Mouse (Mus musculus) MEL (cell line): ENCODE results near the gene Col23a1. TPM values are rescaled to one million over a fixed set of nuclear protein-coding genes. Genes with fewer than 3 reads are reported as not detected.

Experiments used
- DNase-seq: peaks from one replicate; pipeline ENCODE4 v3.0.0; 2011; ENCODE audit warnings: low read depth, low spot score
- H3K27ac ChIP-seq: 2 replicates; pipeline ENCODE4 v1.5.1; 2012; ENCODE audit warnings: low read depth, mild to moderate bottlenecking, control low read depth, low read length, moderate library complexity; ENCODE audit not compliant: control insufficient read depth
- H3K27me3 ChIP-seq, 2 experiments: fragments of 150-350 bp in 1 of 2; sonication (generic) in 1 of 2; 2 replicates each; pipeline ENCODE4 v1.6.1; 2012; ENCODE audit warnings: low read length in 2 of 2, mild to moderate bottlenecking in 2 of 2, improper control_type of control experiment in 1 of 2, moderate library complexity in 1 of 2; ENCODE audit not compliant: insufficient read depth in 2 of 2, control insufficient read depth in 1 of 2
- H3K36me3 ChIP-seq, 2 experiments: 2 replicates each; pipeline ENCODE4 v1.6.1; 2012 to 2014; ENCODE audit warnings: low read length in 2 of 2, improper control_type of control experiment in 1 of 2, inconsistent platforms in 1 of 2, mild to moderate bottlenecking in 1 of 2; ENCODE audit not compliant: insufficient read depth in 2 of 2, control insufficient read depth in 1 of 2
- H3K4me1 ChIP-seq, 2 experiments: fragments of 150-350 bp in 1 of 2; sonication (generic) in 1 of 2; 2 replicates each; pipeline ENCODE4 v1.6.1; 2012; ENCODE audit warnings: low read length in 2 of 2, improper control_type of control experiment in 1 of 2, mild to moderate bottlenecking in 1 of 2; ENCODE audit not compliant: insufficient read depth in 2 of 2, control insufficient read depth in 1 of 2
- H3K4me3 ChIP-seq, 2 experiments: fragments of 150-350 bp in 1 of 2; sonication (generic) in 1 of 2; 2 replicates each; pipeline ENCODE4 v1.5.1; 2012; ENCODE audit warnings: low read depth in 2 of 2, low read length in 2 of 2, mild to moderate bottlenecking in 2 of 2, moderate library complexity in 2 of 2, control low read depth in 1 of 2, improper control_type of control experiment in 1 of 2; ENCODE audit not compliant: control insufficient read depth in 1 of 2, insufficient read depth in 1 of 2
- H3K79me2 ChIP-seq: 2 replicates; pipeline ENCODE4 v1.6.1; 2012; ENCODE audit warnings: mild to moderate bottlenecking, low read length, moderate library complexity; ENCODE audit not compliant: control insufficient read depth, poor library complexity, insufficient read depth
- H3K9ac ChIP-seq: 2 replicates; pipeline ENCODE4 v1.6.1; 2012; ENCODE audit warnings: low read depth, mild to moderate bottlenecking, control low read depth, low read length, moderate library complexity; ENCODE audit not compliant: control insufficient read depth, poor library complexity, severe bottlenecking
- H3K9me3 ChIP-seq: fragments of 150-350 bp; sonication (generic); replicated peaks from 2 replicates; pipeline ENCODE4 v1.6.1; 2012; ENCODE audit warnings: mild to moderate bottlenecking, low read length, improper control_type of control experiment, moderate library complexity; ENCODE audit not compliant: insufficient read depth
- BHLHE40 ChIP-seq: IDR thresholded peaks from 2 replicates; pipeline ENCODE4 v1.6.1; 2012; ENCODE audit warnings: low read depth, mild to moderate bottlenecking, inconsistent platforms, low read length, improper control_type of control experiment, borderline replicate concordance
- CHD1 ChIP-seq: IDR thresholded peaks from 2 replicates; pipeline ENCODE4 v1.6.1; 2012; ENCODE audit warnings: low read depth, mild to moderate bottlenecking, inconsistent platforms, low read length, improper control_type of control experiment
- CTCF ChIP-seq, 3 experiments: IDR thresholded peaks in 2 of 3; conservative IDR thresholded peaks in 1 of 3; 2 replicates each; pipeline ENCODE4 v1.5.1; 2011 to 2012; ENCODE audit warnings: low read length in 3 of 3, low read depth in 2 of 3, mild to moderate bottlenecking in 2 of 3, improper control_type of control experiment in 1 of 3, inconsistent platforms in 1 of 3, mixed read lengths in 1 of 3, moderate library complexity in 1 of 3; ENCODE audit not compliant: control insufficient read depth in 1 of 3, insufficient read depth in 1 of 3, poor library complexity in 1 of 3, severe bottlenecking in 1 of 3
- E2F4 ChIP-seq: IDR thresholded peaks from 2 replicates; pipeline ENCODE4 v1.6.1; 2011; ENCODE audit warnings: low read depth, low read length, improper control_type of control experiment, borderline replicate concordance
- EP300 ChIP-seq, 2 experiments: IDR thresholded peaks; 2 replicates each; pipeline ENCODE4 v1.6.1; 2011; ENCODE audit warnings: improper control_type of control experiment in 2 of 2, low read length in 2 of 2, low read depth in 1 of 2, mild to moderate bottlenecking in 1 of 2
- ETS1 ChIP-seq: IDR thresholded peaks from 2 replicates; pipeline ENCODE4 v1.6.1; 2012; ENCODE audit warnings: low read depth, mild to moderate bottlenecking, inconsistent platforms, low read length, improper control_type of control experiment, moderate library complexity
- GABPA ChIP-seq: IDR thresholded peaks from 2 replicates; pipeline ENCODE4 v1.6.1; 2012; ENCODE audit warnings: low read depth, mild to moderate bottlenecking, inconsistent platforms, low read length, improper control_type of control experiment, moderate library complexity
- GATA1 ChIP-seq: IDR thresholded peaks from 2 replicates; pipeline ENCODE4 v1.6.1; 2011; ENCODE audit warnings: low read depth, low read length, improper control_type of control experiment
- HCFC1 ChIP-seq: IDR thresholded peaks from 2 replicates; pipeline ENCODE4 v1.6.1; 2012; ENCODE audit warnings: low read depth, mild to moderate bottlenecking, inconsistent platforms, low read length, improper control_type of control experiment, moderate library complexity
- JUND ChIP-seq: IDR thresholded peaks from 2 replicates; pipeline ENCODE4 v1.6.1; 2011; ENCODE audit warnings: low read depth, mild to moderate bottlenecking, improper control_type of control experiment, low read length
- MAFK ChIP-seq: IDR thresholded peaks from 2 replicates; pipeline ENCODE4 v1.6.1; 2011; ENCODE audit warnings: low read depth, mild to moderate bottlenecking, low read length, improper control_type of control experiment, borderline replicate concordance
- MAX ChIP-seq: IDR thresholded peaks from 2 replicates; pipeline ENCODE4 v1.6.1; 2011; ENCODE audit warnings: low read length, improper control_type of control experiment
- MAZ ChIP-seq: IDR thresholded peaks from 2 replicates; pipeline ENCODE4 v1.6.1; 2012; ENCODE audit warnings: low read depth, mild to moderate bottlenecking, inconsistent platforms, low read length, improper control_type of control experiment
- MEF2A ChIP-seq: IDR thresholded peaks from 2 replicates; pipeline ENCODE4 v1.6.1; 2014; ENCODE audit warnings: low read depth, mild to moderate bottlenecking, inconsistent platforms, low read length, improper control_type of control experiment; ENCODE audit not compliant: poor library complexity, insufficient replicate concordance, severe bottlenecking; ENCODE audit errors: extremely low read depth
- MXI1 ChIP-seq: IDR thresholded peaks from 2 replicates; pipeline ENCODE4 v1.6.1; 2011; ENCODE audit warnings: mild to moderate bottlenecking, low read depth, low read length, improper control_type of control experiment
- MYB ChIP-seq: IDR thresholded peaks from 2 replicates; pipeline ENCODE4 v1.6.1; 2011; ENCODE audit warnings: mild to moderate bottlenecking, low read depth, low read length, improper control_type of control experiment
- MYC ChIP-seq: IDR thresholded peaks from 2 replicates; pipeline ENCODE4 v1.6.1; 2011; ENCODE audit warnings: low read depth, mild to moderate bottlenecking, low read length, improper control_type of control experiment, moderate library complexity
- NELFE ChIP-seq: IDR thresholded peaks from 2 replicates; pipeline ENCODE4 v1.6.1; 2011; ENCODE audit warnings: low read depth, low read length, improper control_type of control experiment
- NRF1 ChIP-seq: IDR thresholded peaks from 2 replicates; pipeline ENCODE4 v1.6.1; 2014; ENCODE audit warnings: low read depth, mild to moderate bottlenecking, inconsistent platforms, low read length, improper control_type of control experiment, moderate library complexity; ENCODE audit not compliant: poor library complexity, insufficient read depth, severe bottlenecking
- POLR2A ChIP-seq, 2 experiments: IDR thresholded peaks; 2 replicates each; pipeline ENCODE4 v1.6.1; 2011 to 2012; ENCODE audit warnings: low read length in 2 of 2, mild to moderate bottlenecking in 2 of 2, control low read depth in 1 of 2, improper control_type of control experiment in 1 of 2, low read depth in 1 of 2, moderate library complexity in 1 of 2; ENCODE audit not compliant: control insufficient read depth in 1 of 2, insufficient read depth in 1 of 2, poor library complexity in 1 of 2
- POLR2AphosphoS5 ChIP-seq: IDR thresholded peaks from 2 replicates; pipeline ENCODE4 v1.6.1; 2012; ENCODE audit warnings: low read depth, borderline replicate concordance, mild to moderate bottlenecking, inconsistent platforms, low read length, moderate library complexity, mixed read lengths
- RAD21 ChIP-seq: IDR thresholded peaks from 2 replicates; pipeline ENCODE4 v1.6.1; 2011; ENCODE audit warnings: mild to moderate bottlenecking, low read depth, low read length, improper control_type of control experiment
- RCOR1 ChIP-seq: IDR thresholded peaks from 2 replicates; pipeline ENCODE4 v1.6.1; 2012; ENCODE audit warnings: low read depth, mild to moderate bottlenecking, inconsistent platforms, low read length, improper control_type of control experiment
- SIN3A ChIP-seq: IDR thresholded peaks from 2 replicates; pipeline ENCODE4 v1.6.1; 2012; ENCODE audit warnings: low read length, improper control_type of control experiment, inconsistent platforms
- SMC3 ChIP-seq: IDR thresholded peaks from 2 replicates; pipeline ENCODE4 v1.6.1; 2011; ENCODE audit warnings: low read depth, low read length, improper control_type of control experiment
- TCF12 ChIP-seq: IDR thresholded peaks from 2 replicates; pipeline ENCODE4 v1.6.1; 2014; ENCODE audit warnings: low read depth, mild to moderate bottlenecking, inconsistent platforms, low read length, improper control_type of control experiment, moderate library complexity
- USF2 ChIP-seq, 2 experiments: IDR thresholded peaks; 2 replicates each; pipeline ENCODE4 v1.6.1; 2011 to 2012; ENCODE audit warnings: improper control_type of control experiment in 2 of 2, low read length in 2 of 2, borderline replicate concordance in 1 of 2, inconsistent platforms in 1 of 2, low read depth in 1 of 2, mild to moderate bottlenecking in 1 of 2; ENCODE audit not compliant: insufficient read depth in 1 of 2
- ZC3H11A ChIP-seq: IDR thresholded peaks from 2 replicates; pipeline ENCODE4 v1.6.1; 2012; ENCODE audit warnings: low read depth, mild to moderate bottlenecking, inconsistent platforms, low read length, improper control_type of control experiment
- ZKSCAN1 ChIP-seq: IDR thresholded peaks from 2 replicates; pipeline ENCODE4 v1.6.1; 2012; ENCODE audit warnings: low read depth, mild to moderate bottlenecking, inconsistent platforms, low read length, improper control_type of control experiment, moderate library complexity
- polyA plus RNA-seq, 2 experiments: library from polyadenylated mRNA; stranded (reverse) in 1 of 2; unstranded in 1 of 2; fragments of >175 nt in 1 of 2; fragments of >200 nt in 1 of 2; gene quantifications; 2 replicates each; pipeline versions ENCODE4 v1.2.1 to v1.2.4; 2012; ENCODE audit warnings: low replicate concordance in 2 of 2, low read depth in 1 of 2; ENCODE audit not compliant: insufficient read length in 2 of 2, insufficient read depth in 1 of 2, missing spikeins in 1 of 2
- total RNA-seq: library from RNA; depleted of rRNA; stranded (reverse); fragments of 300-350 nt; gene quantifications from 2 replicates; pipeline ENCODE4 v1.2.3, GENCODE M21; 2012

Col23a1 gene
- total and polyA plus RNA-seq, 3 experiments: under 0.01 to 0.03 TPM; not detected in 1

DNA sequence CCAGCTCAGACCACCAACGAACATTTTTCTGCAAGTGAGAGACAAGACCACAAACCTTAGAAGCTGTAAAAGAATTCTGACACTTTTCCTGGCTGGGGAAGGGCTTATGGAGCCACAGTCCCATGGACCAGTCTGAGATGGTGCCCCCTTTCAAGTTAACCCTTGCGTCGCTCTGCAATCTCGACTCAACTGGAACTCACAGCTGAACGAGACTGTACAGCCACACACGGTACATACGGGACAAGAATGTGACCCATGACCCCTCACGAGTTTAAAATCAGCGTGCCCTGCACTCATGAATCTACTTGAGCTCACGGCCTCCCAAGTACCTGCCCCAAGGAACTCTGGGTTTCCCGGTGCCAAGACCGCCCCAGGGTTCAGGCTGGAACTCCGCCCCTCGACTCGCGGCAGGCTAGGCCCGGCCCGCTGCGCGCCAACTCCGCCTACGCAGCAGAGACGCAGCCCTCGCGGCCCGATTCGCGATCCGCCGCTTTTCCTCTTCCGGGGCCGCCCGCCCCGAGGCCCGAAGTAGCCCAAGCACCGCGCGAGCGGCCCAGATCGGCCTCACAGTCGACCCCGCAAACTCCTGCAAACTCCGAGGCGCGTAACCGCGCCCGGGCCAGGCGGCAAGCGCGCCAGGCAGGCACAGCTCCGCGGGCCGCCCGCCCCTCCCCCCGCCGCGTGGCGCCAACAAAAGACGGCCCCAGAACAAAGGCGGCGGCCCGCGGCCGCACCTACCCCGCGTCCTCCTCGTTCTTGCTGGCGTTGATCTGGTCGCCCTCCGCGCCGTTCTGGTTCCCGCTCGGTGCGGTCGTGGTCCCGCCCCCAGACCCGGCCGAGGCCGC is 316.1 kb downstream of the Col23a1 start (continued):
- TF ChIP-seq GABPA: no peak
- TF ChIP-seq SMC3: no peak; the same call in 1 of the 2 replicates
- TF ChIP-seq JUND: no peak
- TF ChIP-seq POLR2AphosphoS5: no peak
- TF ChIP-seq BHLHE40: no peak
- peak; percentile 81 for TF ChIP-seq MXI1
- TF ChIP-seq CHD1: peak; percentile 96
- TF ChIP-seq E2F4: peak; percentile 69; the same call in 1 of the 2 replicates
- peak; percentile 68 for TF ChIP-seq HCFC1
- no peak for TF ChIP-seq ZC3H11A
- TF ChIP-seq MAZ: no peak
- TF ChIP-seq MYC: no peak
- TF ChIP-seq MEF2A: no peak

DNA sequence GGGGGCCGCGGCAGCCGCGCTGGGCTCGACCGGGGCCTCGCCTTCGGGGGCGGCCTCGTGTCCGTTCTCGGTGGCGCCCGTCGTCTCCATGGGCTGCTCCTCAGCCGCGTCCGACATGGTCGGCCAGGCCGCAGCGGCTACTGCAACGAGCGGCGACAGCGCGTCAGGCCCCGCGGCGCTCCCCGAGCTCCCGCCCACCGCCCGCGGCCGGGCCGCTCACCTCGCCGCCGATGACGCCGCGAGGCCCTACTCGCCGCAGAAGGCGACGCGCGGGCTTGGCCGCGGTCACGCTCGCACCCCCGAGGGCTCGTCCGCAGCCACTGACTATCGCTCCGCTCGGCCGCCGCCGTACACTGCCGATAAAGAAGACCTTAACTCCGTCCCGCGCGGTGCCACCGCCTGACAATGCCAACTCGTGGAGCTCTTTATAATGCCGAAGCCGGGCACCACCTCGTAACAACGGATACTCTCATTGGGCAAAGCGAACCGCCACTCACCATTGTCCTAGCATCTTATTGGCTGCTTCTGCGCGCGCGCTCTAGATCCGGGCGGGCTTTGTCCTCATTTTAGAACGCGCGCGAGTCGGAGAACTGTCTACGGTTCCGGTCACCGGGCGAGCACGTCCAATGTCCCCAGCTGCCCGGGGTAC is 316.9 kb downstream of the Col23a1 start, which contains the start of gene Hnrnpab:
Gene Hnrnpab (minus strand): TSS at position 401 of the 649 bp plus-strand sequence.
- peak; percentile 99 for DNase-seq
- no peaks in the 10 kb centered on the region for H3K27me3 ChIP-seq
- H3K79me2 ChIP-seq: peaks cover 49% of the 10 kb centered on the region
- peak within 1 kb of the TSS; percentile 87 for H3K27ac ChIP-seq
- peaks cover 27 to 57% of the 10 kb centered on the region in 2 experiments for H3K36me3 ChIP-seq
- peak within 1 kb of the TSS; percentile 77 to 88 for H3K4me3 ChIP-seq
- H3K4me1 ChIP-seq: peaks cover 5 to 34% of the 10 kb centered on the region in 2 experiments
- H3K9me3 ChIP-seq: no peaks in the 10 kb centered on the region
- peak within 1 kb of the TSS; percentile 94 for H3K9ac ChIP-seq
- TF ChIP-seq SMC3: 0 out of 2 replicates have a peak, but pooled peaks have one; percentile 5
- peak; percentile 47; the same call in 1 of the 2 replicates for TF ChIP-seq MAZ
- no peak for TF ChIP-seq RAD21
- TF ChIP-seq CTCF (IDR thresholded peaks at IDR 0.05 in 2 of 3, conservative IDR thresholded peaks at IDR 0.05 in 1 of 3; ENCODE audit: control insufficient read depth in 1 of 3, insufficient read depth in 1 of 3, low read depth in 2 of 3, low read length in 3 of 3, poor library complexity in 1 of 3, severe bottlenecking in 1 of 3): 0 out of 6 replicates have a peak, but pooled peaks of 1 of the 3 experiments have one; percentile 16
- no peak; the same call in 1 of the 2 replicates for TF ChIP-seq GATA1
- TF ChIP-seq ZC3H11A: no peak
- peak; percentile 48; the same call in 1 of the 2 replicates for TF ChIP-seq CHD1
- peak; percentile 100 for TF ChIP-seq NELFE
- no peak for TF ChIP-seq MEF2A
- TF ChIP-seq MYB: no peak
- 0 out of 2 replicates have a peak, but pooled peaks have one; percentile 54 for TF ChIP-seq ETS1
- TF ChIP-seq TCF12: peak; percentile 84; the same call in 1 of the 2 replicates
- no peak for TF ChIP-seq BHLHE40
- peak; percentile 97 for TF ChIP-seq MYC
- peak; percentile 90 for TF ChIP-seq SIN3A
- TF ChIP-seq USF2 (IDR thresholded peaks at IDR 0.05; ENCODE audit: borderline replicate concordance in 1 of 2, insufficient read depth in 1 of 2, low read depth in 1 of 2, low read length in 2 of 2): no peak
- TF ChIP-seq ZKSCAN1: no peak
- TF ChIP-seq NRF1: peak; percentile 71
- no peak for TF ChIP-seq MAFK
- peak; percentile 100 for TF ChIP-seq POLR2A (IDR thresholded peaks at IDR 0.05; ENCODE audit: control insufficient read depth in 1 of 2, insufficient read depth in 1 of 2, low read depth in 1 of 2, low read length in 2 of 2, poor library complexity in 1 of 2)
- TF ChIP-seq JUND: no peak
- TF ChIP-seq GABPA: no peak
- TF ChIP-seq EP300 (IDR thresholded peaks at IDR 0.05; ENCODE audit: low read depth in 1 of 2, low read length in 2 of 2): peak in 1 of 2 experiments; percentile 26; a peak in 1 of 4 replicates
- TF ChIP-seq MAX: peak; percentile 92
- TF ChIP-seq RCOR1: peak; percentile 32; the same call in 1 of the 2 replicates
- TF ChIP-seq HCFC1: peak; percentile 90
